Mouse (Mus musculus) stomach, postnatal 0 days (tissue): Measurements from ENCODE around the gene Cactin. TPM values are rescaled to one million over a fixed set of nuclear protein-coding genes. Genes with fewer than 3 reads are reported as not detected.

Experiments used
- ATAC-seq: fragments of 200-750 bp; cut with Nextera tagmentation; 2 replicates; pipeline ENCODE4 v1.8.0; 2017; ENCODE audit not compliant: low FRiP score, low TSS enrichment
- DNase-seq: peaks from one replicate; pipeline ENCODE4 v3.0.0-alpha.2; 2016; ENCODE audit warnings: low spot score
- H3K27ac ChIP-seq: fragments of 300-500 bp; sonication (generic); replicated peaks from 2 replicates; pipeline ENCODE4 v1.5.1; 2014; ENCODE audit warnings: mild to moderate bottlenecking, control low read depth
- H3K27me3 ChIP-seq: fragments of 300-500 bp; sonication (generic); 2 replicates; pipeline ENCODE4 v1.6.1; 2014; ENCODE audit warnings: low read length; ENCODE audit not compliant: control insufficient read depth, insufficient read depth
- H3K36me3 ChIP-seq: fragments of 300-500 bp; sonication (generic); 2 replicates; pipeline ENCODE4 v1.6.1; 2014; ENCODE audit warnings: low read length, mixed read lengths; ENCODE audit not compliant: control insufficient read depth, insufficient read depth
- H3K4me1 ChIP-seq: fragments of 300-500 bp; sonication (generic); replicated peaks from 2 replicates; pipeline ENCODE4 v1.6.1; 2014; ENCODE audit warnings: antibody characterized with exemption; ENCODE audit not compliant: control insufficient read depth, insufficient read depth
- H3K4me2 ChIP-seq: fragments of 300-500 bp; sonication (generic); replicated peaks from 2 replicates; pipeline ENCODE4 v1.6.1; 2014; ENCODE audit warnings: low read depth, mild to moderate bottlenecking, control low read depth, moderate library complexity
- H3K4me3 ChIP-seq: fragments of 300-500 bp; sonication (generic); 2 replicates; pipeline ENCODE4 v1.5.1; 2014; ENCODE audit warnings: low read depth, low read length, control low read depth
- H3K9ac ChIP-seq: fragments of 300-500 bp; sonication (generic); 2 replicates; pipeline ENCODE4 v1.6.1; 2014; ENCODE audit warnings: mild to moderate bottlenecking, low read length, control low read depth, mixed read lengths
- H3K9me3 ChIP-seq: fragments of 300-500 bp; sonication (generic); 2 replicates; pipeline ENCODE4 v1.6.1; 2016; ENCODE audit warnings: low read length; ENCODE audit not compliant: control insufficient read depth
- CTCF ChIP-seq: IDR thresholded peaks from 2 replicates; pipeline ENCODE4 v1.5.1; 2016; ENCODE audit warnings: antibody characterized with exemption, low read depth, mild to moderate bottlenecking, moderate library complexity
- EP300 ChIP-seq: optimal IDR thresholded peaks from 2 replicates; pipeline ENCODE3; 2016; ENCODE audit warnings: antibody characterized with exemption
- WGBS: fragments of 180-500 bp; shearing (Covaris S2); extraction: QIAGEN DNeasy Blood & Tissue Kit; methylation state at CpG from one replicate; pipeline ENCODE4 v1.1.7; 2014; 5-methylcytosine and 5-hydroxymethylcytosine counted together
- polyA plus RNA-seq: library from polyadenylated mRNA; unstranded; fragments of >200 nt; fragmentation: Nextera tagmentation; extraction: Ambion mirVana; gene quantifications from 2 replicates; pipeline ENCODE4 v1.2.1, GENCODE M21; 2015

Gene Cactin
- polyA plus RNA-seq, 1 experiment from 2014 or later, result 16.2 TPM

- Histone ChIP-seq H3K4me2 (no peak overlapping the region), H3K27me3 (no peaks in the 10 kb centered on the region), H3K4me3 (no peak overlapping the region), H3K36me3 (peaks cover 25% of the 10 kb centered on the region), H3K27ac (no peak overlapping the region), H3K9me3 (no peaks in the 10 kb centered on the region), H3K4me1 (peaks cover 6% of the 10 kb centered on the region; the same call in 1 of the 2 replicates), H3K9ac (no peak overlapping the region)
- WGBS, result 28% methylated on average over 7 of the region's 9 CpGs
- DNase-seq (peak; percentile 68), ATAC-seq (0 out of 2 replicates have a peak, but pooled peaks have one; percentile 8)
- peak; percentile 84 for TF ChIP-seq CTCF
- TF ChIP-seq EP300, result no peak
Observed at GRCm38 (mm10) chr10:81304597-81305238, 16.2 kb upstream of the Cactin start.

DNA sequence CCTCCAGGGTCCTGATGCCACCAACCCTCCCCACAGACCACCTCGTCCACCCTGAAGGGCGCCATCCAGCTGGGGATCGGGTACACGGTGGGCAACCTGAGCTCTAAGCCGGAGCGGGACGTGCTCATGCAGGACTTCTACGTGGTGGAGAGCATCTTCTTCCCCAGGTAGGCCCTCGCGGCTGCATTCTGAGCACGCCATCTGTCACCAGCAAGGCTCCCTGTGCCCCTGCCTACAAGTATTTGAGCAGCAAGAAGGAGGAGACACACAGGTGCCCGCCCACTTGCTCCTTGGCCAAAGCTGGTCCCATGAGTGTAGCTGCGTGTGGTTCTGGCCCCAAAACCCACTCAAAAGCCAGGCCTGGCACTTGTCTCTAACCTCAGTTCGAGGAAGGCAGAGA, 15.2 kb upstream of the Cactin start:
- ATAC-seq (no peak), DNase-seq (no peak)
- Histone ChIP-seq H3K27ac (no peak overlapping the region), H3K27me3 (no peaks in the 10 kb centered on the region), H3K36me3 (peaks cover 25% of the 10 kb centered on the region), H3K9me3 (no peaks in the 10 kb centered on the region), H3K4me1 (peaks cover 6% of the 10 kb centered on the region; the same call in 1 of the 2 replicates), H3K4me2 (no peak overlapping the region), H3K4me3 (no peak overlapping the region), H3K9ac (no peak overlapping the region)
- TF ChIP-seq EP300, result no peak
- no peak for TF ChIP-seq CTCF
- 91% methylated on average over 14 of the region's 14 CpGs for WGBS

- Histone ChIP-seq H3K4me3 (no peak overlapping the region), H3K9ac (no peak overlapping the region), H3K4me2 (no peak overlapping the region), H3K27me3 (no peaks in the 10 kb centered on the region), H3K36me3 (peaks cover 27% of the 10 kb centered on the region), H3K27ac (no peak overlapping the region), H3K4me1 (peaks cover 6% of the 10 kb centered on the region; the same call in 1 of the 2 replicates), H3K9me3 (no peaks in the 10 kb centered on the region)
- WGBS, result 86% methylated on average over 12 of the region's 12 CpGs
- DNase-seq (no peak), ATAC-seq (no peak)
- TF ChIP-seq CTCF (no peak), EP300 (no peak)
Observed at GRCm38 (mm10) chr10:81306173-81306668, 14.7 kb upstream of the Cactin start.

GRCm38 (mm10) chr10:81306837-81307682, 13.8 kb upstream of the Cactin start:
- H3K36me3 ChIP-seq, result peaks cover 30% of the 10 kb centered on the region

GRCm38 (mm10) chr10:81309571-81309970, 11.3 kb upstream of the Cactin start:
- no peak overlapping the region for H3K4me3 ChIP-seq
- H3K4me2 ChIP-seq, result no peak overlapping the region
- H3K9me3 ChIP-seq, result no peaks in the 10 kb centered on the region
- TF ChIP-seq CTCF, result no peak
- TF ChIP-seq EP300, result no peak
- no peaks in the 10 kb centered on the region for H3K27me3 ChIP-seq
- DNase-seq, result no peak
- H3K4me1 ChIP-seq, result no peaks in the 10 kb centered on the region
- no peak for ATAC-seq
- WGBS, result 83% methylated on average over 5 of the region's 5 CpGs
- peaks cover 39% of the 10 kb centered on the region for H3K36me3 ChIP-seq
- H3K27ac ChIP-seq, result no peak overlapping the region
- H3K9ac ChIP-seq, result no peak overlapping the region

More at GRCm38 (mm10) chr10:81306837-81307682, 13.8 kb upstream of the Cactin start:
- no peak overlapping the region for H3K9ac ChIP-seq
- H3K4me1 ChIP-seq, result peaks cover 6% of the 10 kb centered on the region; the same call in 1 of the 2 replicates
- no peaks in the 10 kb centered on the region for H3K27me3 ChIP-seq
- ATAC-seq (no peak), DNase-seq (no peak)
- no peak overlapping the region for H3K4me3 ChIP-seq
- H3K9me3 ChIP-seq, result no peaks in the 10 kb centered on the region
- H3K27ac ChIP-seq, result no peak overlapping the region
- TF ChIP-seq CTCF (no peak), EP300 (no peak)
- H3K4me2 ChIP-seq, result no peak overlapping the region
- 90% methylated on average over 21 of the region's 21 CpGs for WGBS
